Mouse (Mus musculus): ENCODE results near the gene Fuk.
"Not testable (repeated sequence)": the region's sequence is repeated elsewhere in the genome, so short reads cannot be mapped to it uniquely, and the experiment has no call there.

Fuk gene

GRCm38 (mm10) chr8:110901839-110902578 lies at the start of gene Fuk:
TSS of gene Fuk (minus strand) at chr8:110902488.
- DNase-seq, result peak; percentile 86

GRCm38 (mm10) chr8:110950065-110950484 lies 47.8 kb upstream of the Fuk start:
- DNase-seq, result no peak

GRCm38 (mm10) chr8:110945716-110946115 lies 43.4 kb upstream of the Fuk start:
- no peak for DNase-seq

GRCm38 (mm10) chr8:110944276-110944876 lies 42.1 kb upstream of the Fuk start:
- no peak for DNase-seq

DNA sequence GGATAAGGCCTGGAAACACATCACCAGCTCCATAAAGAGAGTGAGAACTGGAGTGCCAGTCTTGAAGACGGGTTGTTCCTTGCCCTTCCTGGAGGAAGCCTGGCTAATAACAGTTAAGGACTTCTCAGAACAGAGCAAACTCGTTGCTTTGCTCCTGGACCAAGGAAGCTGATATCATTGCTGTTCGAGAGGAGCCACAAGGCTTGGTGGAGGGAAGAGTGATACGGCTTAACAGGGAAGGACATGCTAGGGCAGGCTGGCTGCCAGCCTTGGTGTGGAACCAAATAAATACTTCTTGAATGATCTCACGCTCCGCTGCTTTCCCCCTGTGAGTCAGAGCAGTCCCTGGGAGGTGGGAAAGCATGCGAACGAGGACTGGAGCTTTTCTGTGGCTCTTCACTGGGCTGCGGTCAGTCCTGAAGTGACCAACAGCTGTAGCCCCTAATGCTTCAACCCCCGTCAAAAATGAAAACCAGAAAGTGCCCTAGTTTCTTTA lies 39.2 kb upstream of the Fuk start:
- peak; percentile 82 to 86 for DNase-seq

DNA sequence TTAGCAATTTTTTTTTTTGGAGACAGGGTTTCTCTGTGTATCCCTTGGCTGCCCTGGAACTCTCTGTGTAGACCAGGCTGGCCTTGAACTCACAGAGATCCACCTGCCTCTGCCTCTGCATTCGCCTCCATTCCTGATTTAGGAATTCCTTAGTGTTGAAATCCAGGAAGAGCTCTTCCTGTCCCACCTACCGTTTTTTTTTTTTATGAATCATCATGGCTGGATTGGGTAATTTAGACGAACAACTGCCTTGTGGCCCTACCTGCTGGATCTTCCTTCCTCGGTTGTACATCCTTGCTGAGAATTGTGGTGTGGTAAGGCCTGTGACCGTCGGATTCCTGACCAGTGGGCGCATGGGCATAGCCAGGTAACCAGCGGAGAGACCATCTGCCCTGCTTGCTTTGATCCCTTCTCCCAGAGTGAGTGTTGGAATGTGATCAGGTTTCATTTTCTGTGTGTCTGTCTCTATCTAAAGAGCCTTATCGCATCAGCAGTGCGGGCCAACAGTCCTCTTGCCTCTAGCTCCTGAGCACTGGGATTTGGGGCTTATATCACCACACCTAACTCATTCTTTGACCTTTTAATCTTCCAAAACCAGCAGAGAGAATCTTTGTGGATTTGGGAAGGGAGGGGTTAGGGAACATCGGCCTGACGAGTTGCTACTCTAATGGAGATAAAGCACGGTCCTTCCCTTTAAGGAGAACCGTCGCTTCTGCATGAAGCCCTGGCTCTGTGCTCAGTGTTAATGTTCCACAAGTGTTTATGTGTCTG lies 38.6 kb upstream of the Fuk start:
- DNase-seq, result peak; percentile 82 to 86

- peak; percentile 65 to 77 for DNase-seq
Observed at GRCm38 (mm10) chr8:110938882-110939589, 36.7 kb upstream of the Fuk start.

DNA sequence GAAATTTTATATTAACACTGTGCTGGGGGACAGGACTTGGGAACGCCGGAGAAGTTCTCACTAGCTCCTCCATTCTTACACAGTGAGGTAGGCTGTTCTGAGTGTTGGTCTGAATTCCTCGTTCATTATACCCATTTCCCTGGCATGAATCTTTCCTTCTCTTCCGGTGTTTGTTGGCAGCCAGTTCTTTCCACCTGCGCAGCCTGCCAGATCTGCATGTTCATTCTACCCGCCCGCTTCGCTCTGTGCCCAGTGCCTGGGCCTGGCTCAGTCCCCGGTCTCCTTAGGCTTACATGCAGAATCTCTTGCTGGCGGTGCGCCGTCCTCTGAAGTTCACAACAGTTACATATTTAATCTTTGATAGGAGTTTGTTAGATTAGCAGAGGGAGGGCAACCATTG lies 33.9 kb upstream of the Fuk start:
- peak; percentile 56 to 65 for DNase-seq

DNA sequence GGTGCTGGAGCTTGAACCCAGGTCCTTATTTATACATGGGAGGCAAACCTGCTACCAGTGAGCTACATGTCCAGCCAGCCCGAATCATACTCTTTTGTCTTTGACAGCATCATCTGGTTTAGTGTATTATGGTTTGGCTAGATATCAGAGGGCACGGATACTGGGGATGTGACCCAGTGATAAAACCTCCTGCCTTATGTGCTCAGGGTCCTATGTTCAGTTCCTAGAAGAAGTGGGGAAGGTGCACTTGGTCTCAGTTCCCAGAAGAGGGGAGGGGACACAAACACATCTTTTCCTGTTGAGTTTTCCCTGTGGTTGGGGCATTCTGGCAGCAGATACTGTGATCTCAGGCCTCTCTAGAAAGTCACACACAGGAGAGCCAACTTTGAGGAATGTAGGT lies 31.0 kb upstream of the Fuk start:
- DNase-seq, result no peak

DNA sequence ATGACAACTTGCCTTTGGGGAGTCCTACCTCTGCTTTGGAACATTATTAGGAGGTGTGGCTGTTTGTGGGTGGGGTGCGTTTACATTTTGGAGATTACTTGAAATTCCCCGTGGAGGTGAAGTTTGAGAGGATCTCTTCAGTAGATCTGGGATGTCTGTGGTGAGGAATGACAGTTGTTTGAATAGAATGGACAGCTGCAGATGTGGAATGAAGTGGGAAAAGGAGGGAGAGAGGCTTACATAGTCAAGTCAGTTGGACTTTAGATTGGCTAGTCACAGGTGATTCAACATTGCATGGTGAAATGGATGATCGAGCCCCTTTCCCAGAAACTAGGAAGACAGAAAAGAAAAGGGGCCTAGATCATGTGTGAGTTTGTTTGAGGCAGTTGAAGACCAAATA lies 30.2 kb upstream of the Fuk start:
- DNase-seq, result no peak

DNA sequence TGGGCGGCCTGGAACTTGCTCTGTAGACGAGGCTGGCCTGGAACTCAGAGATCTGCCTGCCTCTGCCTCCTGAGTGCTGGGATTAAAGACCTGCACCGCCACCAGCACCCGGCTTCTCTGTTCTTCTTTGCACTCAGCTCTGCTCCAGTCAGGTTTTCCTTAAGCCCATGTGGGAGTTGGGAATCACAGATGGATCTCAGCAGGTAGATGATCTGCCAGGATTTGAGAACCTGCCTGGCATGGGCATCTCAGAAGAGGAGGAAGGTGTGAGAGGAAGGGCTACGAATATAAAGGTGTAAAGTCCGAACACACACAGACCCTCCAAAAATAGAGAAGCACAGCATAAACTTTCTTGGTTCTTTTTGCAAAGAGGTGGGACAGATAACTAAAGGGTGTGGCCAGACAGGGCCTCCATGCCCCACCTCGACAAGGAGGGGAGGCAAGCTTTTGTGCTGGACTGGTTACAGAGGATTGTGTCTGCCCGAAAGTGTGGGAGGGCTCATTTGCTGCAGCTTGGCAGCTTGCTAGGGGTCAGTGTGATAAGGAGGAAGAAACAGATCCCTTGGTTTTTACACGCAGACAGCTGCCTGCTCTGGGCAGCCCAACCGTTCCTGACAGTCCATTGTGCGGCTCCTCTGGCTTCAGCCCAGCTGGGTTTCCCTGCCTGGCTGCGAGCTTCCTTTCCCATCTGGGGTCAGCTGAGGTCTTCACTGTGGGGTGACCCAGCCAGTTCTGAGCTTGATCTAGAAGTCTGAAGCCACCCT lies 29.1 kb upstream of the Fuk start:
- peak; percentile 72 to 74 for DNase-seq

DNA sequence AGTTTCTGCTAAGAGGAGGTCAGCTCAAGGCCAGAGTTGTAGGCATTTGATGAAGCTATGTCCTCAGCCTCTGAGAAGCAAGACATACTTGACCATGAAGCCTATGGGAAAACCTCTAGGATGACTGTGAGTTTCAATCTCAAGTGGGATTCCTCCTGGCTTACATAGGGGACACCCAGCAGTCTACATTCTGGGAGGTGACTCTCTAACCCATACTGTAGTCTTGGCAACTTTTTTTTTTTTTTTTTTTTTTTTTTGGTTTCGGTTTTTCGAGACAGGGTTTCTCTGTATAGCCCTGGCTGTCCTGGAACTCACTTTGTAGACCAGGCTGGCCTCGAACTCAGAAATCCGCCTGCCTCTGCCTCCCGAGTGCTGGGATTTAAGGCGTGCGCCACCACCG lies 27.4 kb upstream of the Fuk start:
- not testable (repeated sequence) for DNase-seq

DNA sequence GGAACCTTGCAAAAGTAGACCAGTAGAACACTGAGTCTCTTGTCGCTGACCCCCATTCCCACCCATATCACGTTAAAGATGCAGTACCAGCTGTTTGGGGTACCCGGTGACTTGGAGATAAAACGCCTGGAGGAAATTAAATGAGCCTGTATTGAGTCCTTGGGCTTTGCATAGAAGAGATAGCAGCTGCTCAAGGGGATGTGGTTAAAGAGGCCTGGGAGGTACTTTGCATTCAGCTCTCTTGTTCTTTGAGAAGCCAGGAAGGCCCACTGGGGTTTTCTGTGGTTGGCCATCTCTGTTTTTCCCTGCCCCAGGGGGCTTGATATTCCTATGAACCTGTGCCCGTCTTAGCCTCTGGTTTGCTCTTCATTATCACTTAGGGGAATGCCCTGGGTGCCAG lies 26.8 kb upstream of the Fuk start:
- no peak for DNase-seq

DNA sequence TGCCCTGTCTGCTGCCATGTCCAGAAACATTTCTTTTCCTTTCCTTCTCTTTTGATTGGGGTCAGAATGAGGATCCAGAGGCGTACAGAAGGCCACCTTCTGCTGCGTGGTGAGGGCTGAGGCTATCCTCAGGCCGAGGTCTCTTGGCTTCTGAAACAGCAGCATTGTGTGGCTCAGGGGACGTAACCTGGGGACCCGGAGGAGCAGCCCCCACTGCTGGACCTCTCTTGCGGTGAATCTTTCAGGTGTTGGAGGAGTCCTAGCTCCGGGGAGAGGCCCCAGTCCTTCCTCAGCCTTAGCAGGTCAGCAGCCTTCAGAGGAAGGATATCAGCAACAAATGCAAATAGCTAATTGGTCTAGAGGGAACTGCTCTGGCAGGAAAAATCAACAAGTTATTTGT lies 26.1 kb upstream of the Fuk start:
- no peak for DNase-seq

DNA sequence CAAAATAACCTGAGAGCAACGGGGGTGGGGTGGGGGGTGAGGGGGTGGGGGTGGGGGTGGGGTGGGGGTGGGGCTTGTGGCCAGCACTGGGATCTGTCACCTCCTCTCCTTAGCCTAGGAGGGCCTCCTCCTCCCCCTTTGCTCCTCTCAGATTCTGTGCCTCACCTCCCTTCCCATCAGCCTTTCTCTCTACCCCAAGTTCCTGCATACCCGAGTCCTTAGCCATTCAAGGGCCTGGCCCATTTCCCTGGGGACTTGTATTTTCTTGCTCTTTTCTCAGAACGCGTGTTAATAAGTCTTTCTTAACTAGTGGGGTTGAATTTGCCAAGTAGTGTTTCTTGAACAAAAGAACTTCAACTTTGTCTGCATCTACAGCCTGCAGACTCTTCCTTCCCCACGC lies 24.4 kb upstream of the Fuk start:
- DNase-seq, result no peak

DNA sequence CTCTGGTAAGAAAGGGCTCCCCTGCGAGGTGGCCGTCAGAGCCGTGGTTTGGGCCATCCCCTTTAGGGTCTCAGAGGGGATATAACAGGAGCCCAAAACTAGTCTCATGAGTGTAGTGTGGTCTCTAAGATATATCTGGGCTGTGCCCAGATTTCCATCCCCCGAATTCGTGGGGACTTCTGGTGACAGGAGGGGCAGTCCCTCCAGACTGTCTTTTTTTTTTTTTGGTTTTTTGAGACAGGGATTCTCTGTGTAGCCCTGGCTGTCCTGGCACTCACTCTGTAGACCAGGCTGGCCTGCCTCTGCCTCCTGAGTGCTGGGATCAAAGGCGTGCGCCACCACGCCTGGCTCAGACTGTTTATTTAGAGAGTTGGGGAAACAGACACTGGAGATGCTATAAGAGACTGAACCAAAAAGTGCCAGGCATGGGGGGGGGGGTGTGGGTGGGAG lies 23.4 kb upstream of the Fuk start:
- no peak for DNase-seq

DNA sequence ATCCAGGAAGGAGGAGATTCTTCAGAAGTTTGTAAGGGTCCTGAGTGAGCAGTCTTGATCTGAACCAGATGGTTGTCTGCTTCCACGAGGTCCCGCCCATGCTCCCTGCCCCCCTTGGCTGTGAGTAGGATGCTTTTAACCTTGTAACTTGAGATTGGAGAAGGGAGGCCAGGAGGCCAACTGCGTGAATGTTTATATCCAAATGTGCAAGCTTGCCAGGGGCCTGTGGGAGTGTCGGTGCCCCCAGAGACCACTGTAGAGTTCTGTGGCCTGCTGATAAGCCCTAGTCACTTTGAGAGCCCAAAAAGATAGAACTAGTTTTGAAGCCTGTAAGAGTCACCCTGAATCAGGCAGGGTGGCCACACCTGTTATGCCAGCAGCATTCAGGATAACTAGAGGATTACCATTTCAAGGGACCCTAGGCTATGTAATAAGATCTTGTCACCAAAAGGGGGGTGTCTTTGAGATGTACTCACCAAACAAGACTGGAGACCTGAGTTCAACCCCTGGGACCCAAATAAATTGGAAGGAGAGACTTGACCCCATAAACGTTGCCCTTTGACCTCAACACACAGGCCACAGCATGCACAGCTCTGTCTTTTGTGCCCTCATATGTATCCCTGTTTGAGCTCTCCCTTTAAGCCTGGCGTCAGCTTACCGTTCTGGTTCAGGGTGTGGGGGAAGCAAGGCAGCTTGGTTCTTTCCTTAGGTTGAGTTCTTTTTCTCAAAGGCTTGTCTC lies 19.4 kb upstream of the Fuk start:
- DNase-seq, result no peak

DNA sequence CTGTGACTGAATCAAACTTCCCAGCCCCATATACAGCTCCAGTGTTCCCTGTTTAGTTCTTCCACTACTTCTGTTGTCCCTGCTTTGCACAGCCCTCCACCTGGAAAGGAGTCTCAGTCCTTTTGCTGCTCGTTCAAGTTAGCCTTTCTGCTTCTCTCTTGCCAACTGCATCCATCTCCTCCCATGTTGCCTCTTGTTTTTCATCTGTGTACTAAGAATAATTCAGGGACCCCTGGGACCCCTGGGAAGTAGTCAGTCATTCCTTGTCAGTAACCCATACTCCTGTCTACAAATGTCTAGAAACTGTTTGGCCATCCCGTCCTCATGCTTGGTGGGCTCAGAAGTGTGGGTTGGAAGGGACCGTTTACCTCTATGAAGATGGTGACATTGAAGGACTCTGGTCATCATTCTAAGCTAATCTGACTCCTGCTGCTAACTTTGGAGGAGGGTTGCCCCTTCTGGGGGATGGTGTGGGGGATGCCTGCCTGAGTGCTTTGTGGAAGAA lies 18.5 kb upstream of the Fuk start:
- no peak for DNase-seq

DNA sequence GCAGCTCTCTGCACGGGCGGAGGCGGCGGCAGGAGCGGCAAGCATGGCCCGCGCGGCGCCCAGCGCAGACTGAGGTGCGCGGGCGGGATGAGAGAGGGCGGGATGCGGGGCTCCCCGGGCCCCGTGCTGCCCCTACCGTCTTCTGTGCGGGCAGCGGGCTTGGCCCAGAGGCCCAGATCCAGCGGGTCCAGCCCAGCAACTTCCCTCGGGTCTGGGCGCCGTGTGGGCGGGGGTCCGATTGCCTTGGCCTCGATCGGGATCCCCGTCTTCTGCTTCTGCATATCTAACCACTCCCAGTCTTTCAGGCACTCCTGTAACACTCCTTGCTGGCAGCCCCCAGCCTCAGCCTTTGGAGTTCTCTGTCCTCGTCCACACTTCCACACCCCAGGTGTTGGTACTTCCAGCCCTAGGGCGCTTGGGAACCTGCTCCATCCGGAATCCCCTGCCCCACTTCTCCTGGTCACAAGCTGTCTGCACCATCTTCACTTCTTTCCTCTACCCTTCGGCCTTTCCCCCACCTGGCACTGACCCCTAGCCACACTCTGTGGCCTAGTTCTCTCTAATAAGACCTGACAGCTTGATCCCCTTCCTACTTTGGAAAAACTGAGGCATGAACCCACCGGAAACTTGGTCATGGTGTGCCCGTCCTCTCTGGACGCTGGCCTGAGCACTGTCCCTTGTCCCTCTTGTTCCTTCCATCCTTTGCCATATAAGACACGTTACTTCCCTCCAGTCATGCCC lies 17.9 kb upstream of the Fuk start:
- DNase-seq, result no peak

DNA sequence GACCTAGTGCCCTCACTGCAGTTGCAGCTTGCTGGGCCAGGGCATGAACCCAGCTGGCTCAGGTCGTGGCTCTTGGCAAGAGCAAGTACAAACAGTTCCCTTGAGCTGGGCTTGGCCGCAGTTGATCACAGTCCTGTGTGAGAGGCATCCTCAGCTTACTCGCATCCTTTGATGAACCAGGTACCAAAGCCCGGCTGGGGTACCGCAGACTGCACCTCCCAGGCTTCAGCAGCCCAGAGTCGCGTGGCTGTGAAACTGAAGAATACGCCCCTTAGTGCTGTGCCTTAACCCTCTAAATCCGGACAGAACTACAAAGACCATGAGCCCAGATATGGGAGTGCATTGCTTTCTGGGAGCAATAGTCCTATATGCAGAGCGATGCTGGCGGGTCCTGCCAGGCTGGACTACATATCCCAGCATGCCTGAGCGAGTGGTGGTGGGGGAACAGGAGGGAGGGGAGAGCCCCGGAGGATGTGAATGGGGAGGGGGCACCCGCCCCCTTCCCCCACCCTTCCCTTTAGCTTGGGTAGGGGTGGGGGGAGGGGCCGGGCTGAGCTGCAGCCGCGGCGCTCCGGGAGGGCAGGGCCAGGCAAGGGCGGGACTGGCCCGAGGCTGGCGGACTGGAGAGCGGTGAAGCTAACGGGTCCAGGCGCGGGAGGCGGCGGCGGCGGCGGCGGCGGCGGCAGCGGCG lies 17.2 kb upstream of the Fuk start, which contains the start of gene St3gal2:
Gene St3gal2 (plus strand): TSS at position 582 of the 691 bp plus-strand sequence.
- DNase-seq, result peak; percentile 86 to 88

Measured in cerebellum, postnatal 36 days (tissue).